ENCODE assay signal across 9 mouse cellular contexts in genomic region chr12:107934831-107935437, GRCm38 (mm10).
A peak's percentile ranks its signal among the peaks of the same experiment; 100 is the strongest.
DNase-seq lines count a peak whose midpoint lies in the region; ATAC-seq and TF ChIP-seq lines count a peak whose summit lies in the region.
"Had no signal": no experiment of that assay in that cellular context is flagged by ENCODE, and none has a peak within 500 bp of the region (broad histone marks: within the 10 kb centered on the region; RNA-seq: fewer than 3 reads in every experiment).

No protein-coding gene starts in this region.

- no peak overlapping the region for H3K4me3 ChIP-seq in hindbrain, embryonic 12.5 days
- no peak overlapping the region for H3K4me3 ChIP-seq in stomach, postnatal 0 days (ENCODE audit: low read depth, low read length)
- H3K4me3 ChIP-seq: myocyte had no signal

- H3K36me3 ChIP-seq in hindbrain, embryonic 12.5 days, result no peaks in the 10 kb centered on the region
- no peaks in the 10 kb centered on the region for H3K36me3 ChIP-seq in stomach, postnatal 0 days (ENCODE audit: control insufficient read depth, insufficient read depth, low read length)

- DNase-seq in right cerebral cortex, postnatal 10 days (ENCODE audit: low spot score in 2 of 2), result peak; percentile 63 to 76
- DNase-seq in right cerebral cortex, postnatal 25 days, result no peak
- peak; percentile 79 to 84 for DNase-seq in kidney, postnatal 36 days
- DNase-seq in stomach, postnatal 0 days (ENCODE audit: low spot score), result no peak
- no peak for DNase-seq in heart, adult 11 months
- no peak for DNase-seq in frontal cortex, postnatal 10 days (ENCODE audit: low spot score in 2 of 2)
- DNase-seq: heart, postnatal 4 days had no signal

- H3K4me1 ChIP-seq in hindbrain, embryonic 12.5 days, result peaks cover 77% of the 10 kb centered on the region
- H3K4me1 ChIP-seq in stomach, postnatal 0 days (replicated peaks; ENCODE audit: control insufficient read depth, insufficient read depth), result peaks cover 2% of the 10 kb centered on the region; the same call in 1 of the 2 replicates

- H3K27ac ChIP-seq in hindbrain, embryonic 12.5 days, result peak overlapping the region; percentile 64
- no peak overlapping the region for H3K27ac ChIP-seq in stomach, postnatal 0 days (replicated peaks)

- no peak overlapping the region for H3K9ac ChIP-seq in hindbrain, embryonic 12.5 days
- no peak overlapping the region for H3K9ac ChIP-seq in stomach, postnatal 0 days (ENCODE audit: low read length)

- TF ChIP-seq EP300 in stomach, postnatal 0 days (optimal IDR thresholded peaks at IDR 0.05), result no peak

- WGBS in hindbrain, embryonic 12.5 days, result 52% methylated on average over 19 of the region's 19 CpGs
- whole genome bisulfite sequencing in stomach, postnatal 0 days, result 55% methylated on average over 19 of the region's 19 CpGs

- ATAC-seq in hindbrain, embryonic 12.5 days (ENCODE audit: low FRiP score), result peak; percentile 71
- no peak for ATAC-seq in stomach, postnatal 0 days (ENCODE audit: low FRiP score, low TSS enrichment)

- peak overlapping the region; percentile 11; the same call in 1 of the 2 replicates for H3K4me2 ChIP-seq in hindbrain, embryonic 12.5 days (replicated peaks)
- no peak overlapping the region for H3K4me2 ChIP-seq in stomach, postnatal 0 days (replicated peaks; ENCODE audit: low read depth)

- TF ChIP-seq CTCF in stomach, postnatal 0 days (IDR thresholded peaks at IDR 0.05; ENCODE audit: low read depth), result no peak

- H3K9me3 ChIP-seq in hindbrain, embryonic 12.5 days (replicated peaks), result no peaks in the 10 kb centered on the region
- H3K9me3 ChIP-seq in stomach, postnatal 0 days (ENCODE audit: control insufficient read depth, low read length), result no peaks in the 10 kb centered on the region

- H3K27me3 ChIP-seq in hindbrain, embryonic 12.5 days, result no peaks in the 10 kb centered on the region
- no peaks in the 10 kb centered on the region for H3K27me3 ChIP-seq in stomach, postnatal 0 days (ENCODE audit: control insufficient read depth, insufficient read depth, low read length)

Comparison
In these comparisons a context has a peak if more than half of its experiments do, and no peak if none do; other contexts are left out.
1. DNase-seq: peak in right cerebral cortex, postnatal 10 days (2 of 2) and kidney, postnatal 36 days (2 of 2); none in right cerebral cortex, postnatal 25 days (single experiment), stomach, postnatal 0 days (single experiment), heart, adult 11 months (single experiment) and frontal cortex, postnatal 10 days (0 of 2).